Mouse (Mus musculus): ENCODE data around the gene Gps2. TPM values are rescaled to one million over a fixed set of nuclear protein-coding genes. Genes with fewer than 3 reads are reported as not detected.

The Gps2 gene
- total RNA-seq, 2 experiments from 2014 or later, result 24.8 to 25.7 TPM

- intact Hi-C loops (cut with DNase I), result loop anchor here (10.0 kb wide), 1 partner anchor 284 kb away; the partner anchor contains the start of gene Slc16a11
- no peak for DNase-seq (ENCODE audit: extremely low spot score in 1 of 2, low spot score in 2 of 2)
Observed at GRCm38 (mm10) chr11:69930967-69931537, 17.4 kb downstream of the Gps2 start.

DNA sequence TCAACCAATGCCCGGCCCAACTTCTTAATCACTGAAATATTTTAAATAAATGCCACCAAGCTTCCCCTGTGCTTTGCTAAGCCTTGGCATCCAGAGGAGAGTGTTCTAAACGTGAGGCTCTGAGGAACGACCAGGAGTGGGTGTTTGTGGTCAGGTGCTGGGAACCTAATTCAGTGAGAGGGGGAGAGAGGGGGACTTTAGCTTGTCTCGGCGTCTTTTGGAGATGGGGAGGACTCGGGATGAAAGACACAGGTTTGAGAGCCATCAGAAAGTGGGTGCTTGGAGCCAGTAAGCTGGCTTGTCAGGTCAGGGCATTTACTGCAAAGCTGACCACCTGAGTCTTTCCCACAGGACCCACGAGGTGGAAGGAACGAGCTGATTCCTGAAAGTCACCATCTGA is 18.1 kb downstream of the Gps2 start:
- intact Hi-C loops (cut with DNase I), result loop anchor here (10.0 kb wide), 1 partner anchor 283 kb away; the partner anchor contains the start of gene Slc16a11
- DNase-seq (ENCODE audit: extremely low spot score in 1 of 2, low spot score in 2 of 2), result no peak

DNA sequence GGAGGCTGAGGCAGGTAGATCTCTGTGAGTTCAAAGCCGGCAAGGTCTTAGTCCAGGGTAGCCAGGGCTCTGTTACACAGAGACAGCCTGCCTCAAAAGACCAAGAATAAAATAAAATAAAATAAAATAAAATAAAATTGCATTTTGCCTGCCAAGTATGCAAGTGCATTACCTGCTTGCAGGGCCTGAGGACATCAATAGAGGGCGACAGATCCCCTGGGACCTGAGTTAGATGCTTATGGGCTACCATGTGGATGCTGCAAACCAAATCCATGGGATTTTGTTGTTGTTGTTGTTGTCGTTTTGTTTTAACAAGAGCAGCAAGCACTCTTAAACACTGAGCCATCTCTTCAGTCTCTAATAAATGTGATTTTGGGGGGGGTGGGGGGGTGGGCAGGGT is 18.6 kb downstream of the Gps2 start:
- intact Hi-C loops (cut with DNase I), result loop anchor here (10.0 kb wide), 1 partner anchor 283 kb away; the partner anchor contains the start of gene Slc16a11
- no peak for DNase-seq (ENCODE audit: extremely low spot score in 1 of 2, low spot score in 2 of 2)

GRCm38 (mm10) chr11:69933066-69933465 is 19.4 kb downstream of the Gps2 start:
- intact Hi-C loops (cut with DNase I), result loop anchor here (10.0 kb wide), 1 partner anchor 282 kb away; the partner anchor contains the start of gene Slc16a11
- no peak for DNase-seq (ENCODE audit: extremely low spot score in 1 of 2, low spot score in 2 of 2)

DNA sequence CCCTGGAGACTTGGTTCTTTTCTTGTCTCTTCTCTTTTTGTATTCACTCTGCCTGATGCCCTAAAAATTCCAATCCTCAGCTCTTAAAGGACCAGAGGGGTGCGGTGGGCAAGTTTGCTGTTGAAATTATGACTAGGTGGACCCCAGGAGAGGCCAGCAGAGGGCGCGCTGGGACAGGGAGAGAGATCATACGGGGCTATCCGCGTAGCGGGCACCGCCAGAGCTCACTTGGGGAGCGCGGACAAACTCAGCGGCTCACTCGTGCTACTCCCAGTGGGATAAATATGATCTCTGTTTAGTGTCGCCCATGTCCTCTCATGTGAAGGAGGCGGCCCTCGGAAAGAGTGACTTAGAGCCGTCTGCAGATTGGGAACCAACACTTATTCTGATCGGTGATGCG is 20.5 kb downstream of the Gps2 start:
- peak; percentile 83 to 94 for DNase-seq (ENCODE audit: extremely low spot score in 1 of 2, low spot score in 2 of 2)
- intact Hi-C loops (cut with DNase I), result loop anchor here (2.0 to 10.0 kb wide), 2 partner anchors 15 to 281 kb away; partner anchors contain the start of genes Slc16a11 and Slc2a4

- no peak for DNase-seq (ENCODE audit: extremely low spot score in 1 of 2, low spot score in 2 of 2)
- intact Hi-C loops (cut with DNase I), result loop anchor here (2.0 to 10.0 kb wide), 2 partner anchors 14 to 280 kb away; partner anchors contain the start of genes Slc16a11 and Slc2a4
Observed at GRCm38 (mm10) chr11:69934681-69935080, 21.0 kb downstream of the Gps2 start.

DNA sequence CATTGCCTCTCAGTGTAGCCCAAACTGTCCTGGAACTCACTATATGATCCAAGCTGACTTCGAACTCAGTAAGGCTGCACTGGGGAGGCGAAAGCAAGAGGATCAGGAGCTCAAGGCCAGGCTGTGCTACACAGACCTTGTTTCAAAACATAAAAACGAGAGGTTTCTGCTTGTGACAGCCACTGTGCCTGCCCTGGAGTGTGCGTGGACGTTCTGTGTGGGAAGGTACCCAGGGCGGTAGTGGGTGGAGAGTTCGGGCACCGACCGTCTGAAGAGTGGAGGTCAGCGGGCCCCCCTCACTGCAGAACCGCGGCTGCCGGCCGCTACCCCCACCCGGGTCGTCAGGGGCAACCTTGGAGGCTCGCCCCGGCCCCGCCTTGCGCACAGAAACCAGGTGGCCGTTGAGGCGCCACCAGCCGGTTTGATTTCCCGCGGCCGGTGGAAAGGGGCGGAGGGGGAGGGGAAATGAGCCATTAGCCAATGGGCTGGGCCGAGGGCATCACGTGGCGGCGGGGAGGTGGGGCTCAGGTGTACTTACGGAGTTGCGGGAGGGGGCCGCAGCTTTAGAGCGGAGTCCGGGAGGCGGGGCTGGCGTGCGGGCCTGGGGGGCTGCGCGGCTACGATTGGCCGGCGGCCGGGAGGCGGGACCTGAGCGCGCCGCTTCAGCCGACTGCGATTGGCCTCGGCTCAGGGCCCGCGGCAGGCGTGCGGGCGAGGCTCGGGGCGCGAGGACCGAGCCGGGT is 21.6 kb downstream of the Gps2 start, which contains the start of gene Ybx2:
Ybx2 (plus strand) TSS at position 660 of the 743 bp plus-strand sequence.
- intact Hi-C loops (cut with DNase I), result loop anchor here (2.0 to 10.0 kb wide), 2 partner anchors 13 to 279 kb away; partner anchors contain the start of genes Slc16a11 and Slc2a4
- peak; percentile 82 to 91 for DNase-seq (ENCODE audit: extremely low spot score in 1 of 2, low spot score in 2 of 2)

GRCm38 (mm10) chr11:69936156-69936555 is 22.5 kb downstream of the Gps2 start:
- intact Hi-C loops (cut with DNase I), result loop anchor here (10.0 kb wide), 1 partner anchor 279 kb away; the partner anchor contains the start of gene Slc16a11
- DNase-seq (ENCODE audit: extremely low spot score in 1 of 2, low spot score in 2 of 2), result peak in 1 of 2 experiments; percentile 61

GRCm38 (mm10) chr11:69936714-69937347 is 23.1 kb downstream of the Gps2 start:
- DNase-seq (ENCODE audit: extremely low spot score in 1 of 2, low spot score in 2 of 2), result no peak
- intact Hi-C loops (cut with DNase I), result loop anchor here (10.0 kb wide), 1 partner anchor 278 kb away; the partner anchor contains the start of gene Slc16a11

- intact Hi-C loops (cut with DNase I), result loop anchor here (10.0 kb wide), 1 partner anchor 277 kb away; the partner anchor contains the start of gene Slc16a11
- DNase-seq (ENCODE audit: extremely low spot score in 1 of 2, low spot score in 2 of 2), result peak in 1 of 2 experiments; percentile 41
Observed at GRCm38 (mm10) chr11:69937385-69937784, 23.7 kb downstream of the Gps2 start.

GRCm38 (mm10) chr11:69937834-69938233 is 24.1 kb downstream of the Gps2 start:
- intact Hi-C loops (cut with DNase I), result loop anchor here (10.0 kb wide), 1 partner anchor 277 kb away; the partner anchor contains the start of gene Slc16a11
- no peak for DNase-seq (ENCODE audit: extremely low spot score in 1 of 2, low spot score in 2 of 2)

DNA sequence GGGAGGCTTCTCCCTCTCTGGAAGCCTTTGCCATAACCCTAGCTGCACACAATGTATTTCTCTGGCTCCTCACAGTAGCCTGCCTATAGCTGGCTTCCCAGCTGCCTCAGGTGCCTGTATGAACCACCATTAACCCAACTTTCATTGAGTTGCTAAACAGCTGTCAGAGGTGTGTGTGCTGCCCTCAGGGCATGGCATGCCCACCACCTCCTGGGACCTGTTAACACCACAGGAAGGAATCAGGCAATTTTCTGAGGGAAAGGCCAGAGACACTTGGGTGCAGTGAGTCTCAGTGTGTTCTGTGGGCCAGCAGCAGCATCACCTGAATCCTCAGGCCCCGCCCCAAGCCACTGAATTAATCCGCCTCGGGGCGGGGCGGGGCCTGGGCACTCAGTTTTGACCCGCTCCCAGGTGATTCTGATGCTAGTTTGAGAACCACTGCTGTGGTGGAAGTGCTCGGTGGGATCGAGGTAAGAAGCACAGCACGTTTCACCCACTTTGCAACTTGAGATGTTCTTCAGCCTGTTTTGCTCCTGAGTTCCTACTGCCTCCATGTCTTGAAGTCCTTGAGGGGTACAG is 24.8 kb downstream of the Gps2 start:
- no peak for DNase-seq (ENCODE audit: extremely low spot score in 1 of 2, low spot score in 2 of 2)
- intact Hi-C loops (cut with DNase I), result loop anchor here (10.0 kb wide), 1 partner anchor 276 kb away; the partner anchor contains the start of gene Slc16a11

GRCm38 (mm10) chr11:69939181-69939580 is 25.5 kb downstream of the Gps2 start:
- no peak for DNase-seq (ENCODE audit: extremely low spot score in 1 of 2, low spot score in 2 of 2)
- intact Hi-C loops (cut with DNase I), result loop anchor here (10.0 kb wide), 1 partner anchor 276 kb away; the partner anchor contains the start of gene Slc16a11

GRCm38 (mm10) chr11:69939731-69940130 is 26.0 kb downstream of the Gps2 start:
- no peak for DNase-seq (ENCODE audit: extremely low spot score in 1 of 2, low spot score in 2 of 2)
- intact Hi-C loops (cut with DNase I), result loop anchor here (10.0 kb wide), 1 partner anchor 275 kb away; the partner anchor contains the start of gene Slc16a11

DNA sequence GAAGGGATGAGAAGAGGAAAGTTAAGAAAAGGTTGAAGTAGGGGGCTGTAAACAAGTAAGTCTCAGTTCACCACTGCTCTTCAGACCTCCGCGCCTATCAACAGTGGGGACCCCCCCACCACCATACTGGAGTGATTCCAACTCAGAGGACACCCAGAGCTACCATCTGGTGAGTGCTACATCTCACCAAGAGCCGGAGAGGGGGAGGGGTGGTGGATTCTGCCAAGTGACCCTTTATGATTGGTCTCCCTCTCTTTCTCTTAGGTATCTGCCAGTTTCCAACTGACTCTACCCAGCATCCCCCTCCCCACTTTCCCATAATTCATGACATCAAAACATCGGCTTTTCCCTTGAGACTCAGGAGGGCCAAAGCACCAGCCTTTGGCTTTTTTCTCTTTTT is 27.3 kb downstream of the Gps2 start:
- intact Hi-C loops (cut with DNase I), result no loop called here
- DNase-seq (ENCODE audit: extremely low spot score in 1 of 2, low spot score in 2 of 2), result no peak

- intact Hi-C loops (cut with DNase I), result no loop called here
- DNase-seq (ENCODE audit: extremely low spot score in 1 of 2, low spot score in 2 of 2), result no peak
Observed at GRCm38 (mm10) chr11:69945216-69945615, 31.5 kb downstream of the Gps2 start.

GRCm38 (mm10) chr11:69945997-69946891 is 32.6 kb downstream of the Gps2 start:
- DNase-seq (ENCODE audit: extremely low spot score in 1 of 2, low spot score in 2 of 2), result no peak
- intact Hi-C loops (cut with DNase I), result no loop called here

Data from left cerebral cortex, postnatal 10 days (tissue).